Mouse (Mus musculus) lung, postnatal 10 days (tissue): ENCODE measurements around the gene Xpnpep3.

Experiments
- DNase-seq: peaks from one replicate; pipeline ENCODE4 v3.0.0; 2021

The Xpnpep3 gene

GRCm38 (mm10) chr15:81399638-81400315 lies at the start of gene Xpnpep3, which contains the start of gene St13:
Xpnpep3 (plus strand) TSS chr15:81400138.
St13 (minus strand) TSS chr15:81400077.
- DNase-seq: peak; percentile 99

GRCm38 (mm10) chr15:81350401-81350800 lies 49.5 kb upstream of the Xpnpep3 start:
- no peak for DNase-seq

GRCm38 (mm10) chr15:81352638-81353037 lies 47.3 kb upstream of the Xpnpep3 start:
- DNase-seq: no peak

GRCm38 (mm10) chr15:81355146-81355761 lies 44.7 kb upstream of the Xpnpep3 start:
- peak; percentile 62 for DNase-seq

- DNase-seq: no peak
These were observed 43.0 kb upstream of the Xpnpep3 start for GRCm38 (mm10) chr15:81356946-81357345.

GRCm38 (mm10) chr15:81358943-81359342 lies 41.0 kb upstream of the Xpnpep3 start:
- DNase-seq: no peak

GRCm38 (mm10) chr15:81359421-81359820 lies 40.5 kb upstream of the Xpnpep3 start:
- DNase-seq: no peak

GRCm38 (mm10) chr15:81360345-81361021 lies 39.5 kb upstream of the Xpnpep3 start, which contains the start of gene Slc25a17:
Slc25a17 (minus strand) TSS chr15:81360812.
- DNase-seq: peak; percentile 99

- no peak for DNase-seq
These were observed 38.9 kb upstream of the Xpnpep3 start for GRCm38 (mm10) chr15:81361022-81361404.

- DNase-seq: no peak
These were observed 38.4 kb upstream of the Xpnpep3 start for GRCm38 (mm10) chr15:81361417-81362015.

GRCm38 (mm10) chr15:81362501-81362900 lies 37.4 kb upstream of the Xpnpep3 start:
- no peak for DNase-seq

GRCm38 (mm10) chr15:81364271-81364670 lies 35.7 kb upstream of the Xpnpep3 start:
- no peak for DNase-seq

GRCm38 (mm10) chr15:81365246-81365645 lies 34.7 kb upstream of the Xpnpep3 start:
- DNase-seq: no peak

GRCm38 (mm10) chr15:81366241-81366640 lies 33.7 kb upstream of the Xpnpep3 start:
- DNase-seq: no peak

GRCm38 (mm10) chr15:81368601-81369000 lies 31.3 kb upstream of the Xpnpep3 start:
- no peak for DNase-seq

- DNase-seq: no peak
These were observed 29.6 kb upstream of the Xpnpep3 start for GRCm38 (mm10) chr15:81370356-81370755.

GRCm38 (mm10) chr15:81374621-81375020 lies 25.3 kb upstream of the Xpnpep3 start:
- DNase-seq: no peak

GRCm38 (mm10) chr15:81378845-81379244 lies 21.1 kb upstream of the Xpnpep3 start:
- no peak for DNase-seq

- no peak for DNase-seq
These were observed 13.6 kb upstream of the Xpnpep3 start for GRCm38 (mm10) chr15:81386327-81386726.

GRCm38 (mm10) chr15:81392997-81393396 lies 6.9 kb upstream of the Xpnpep3 start:
- DNase-seq: peak; percentile 11

- DNase-seq: peak; percentile 3
These were observed 5.6 kb upstream of the Xpnpep3 start for GRCm38 (mm10) chr15:81394211-81394915.

GRCm38 (mm10) chr15:81398189-81398588 lies 1.7 kb upstream of the Xpnpep3 start:
- DNase-seq: no peak

- DNase-seq: no peak
These were observed 671 bp upstream of the Xpnpep3 start for GRCm38 (mm10) chr15:81399297-81399637.
